Mouse (Mus musculus) embryonic facial prominence, embryonic 10.5 days (tissue): Measurements from ENCODE around the gene Rad50. TPM values are rescaled to one million over a fixed set of nuclear protein-coding genes. Genes with fewer than 3 reads are reported as not detected.
A peak's percentile ranks its signal among the peaks of the same experiment; 100 is the strongest.

ENCODE experiments used
- DNase-seq: peaks from one replicate; pipeline ENCODE4 v3.0.0-alpha.2; 2017; ENCODE audit warnings: low spot score
- H3K27ac ChIP-seq: fragments of 300-500 bp; sonication (generic); replicated peaks from 2 replicates; pipeline ENCODE4 v1.5.1; 2016; ENCODE audit warnings: mild to moderate bottlenecking
- H3K27me3 ChIP-seq: fragments of 300-500 bp; sonication (generic); replicated peaks from 2 replicates; pipeline ENCODE4 v1.6.1; 2016; ENCODE audit warnings: low read depth, mild to moderate bottlenecking; ENCODE audit not compliant: poor library complexity, severe bottlenecking
- H3K36me3 ChIP-seq: fragments of 300-500 bp; sonication (generic); replicated peaks from 2 replicates; pipeline ENCODE4 v1.6.1; 2016; ENCODE audit warnings: mild to moderate bottlenecking, moderate library complexity
- H3K4me1 ChIP-seq: fragments of 300-500 bp; sonication (generic); 2 replicates; pipeline ENCODE4 v1.6.1; 2016
- H3K4me3 ChIP-seq: fragments of 300-500 bp; sonication (generic); 2 replicates; pipeline ENCODE4 v1.5.1; 2016; ENCODE audit warnings: mild to moderate bottlenecking, moderate library complexity
- H3K9me3 ChIP-seq: fragments of 300-500 bp; sonication (generic); 2 replicates; pipeline ENCODE4 v1.6.1; 2016; ENCODE audit warnings: mild to moderate bottlenecking
- WGBS: fragments of 180-500 bp; shearing (Covaris S2); methylation state at CpG from one replicate; pipeline ENCODE4 v1.1.7; 2016; 5-methylcytosine and 5-hydroxymethylcytosine counted together
- polyA plus RNA-seq: library from polyadenylated mRNA; unstranded; fragments of >200 nt; fragmentation: Nextera tagmentation; extraction: Ambion mirVana; gene quantifications from 2 replicates; pipeline ENCODE4 v1.2.1, GENCODE M21; 2016

Rad50 gene
- polyA plus RNA-seq, 1 experiment from 2014 or later = 24.6 TPM

GRCm38 (mm10) chr11:53734970-53735681, 28.0 kb upstream of the Rad50 start:
- H3K9me3 ChIP-seq = no peaks in the 10 kb centered on the region
- H3K27me3 ChIP-seq = no peaks in the 10 kb centered on the region
- H3K27ac ChIP-seq = no peak overlapping the region
- 72% methylated on average over 18 of the region's 18 CpGs for WGBS
- H3K4me3 ChIP-seq = no peak overlapping the region
- no peak for DNase-seq
- no peaks in the 10 kb centered on the region for H3K36me3 ChIP-seq
- H3K4me1 ChIP-seq = no peaks in the 10 kb centered on the region

GRCm38 (mm10) chr11:53734431-53734830, 27.3 kb upstream of the Rad50 start:
- DNase-seq = no peak
- no peaks in the 10 kb centered on the region for H3K9me3 ChIP-seq
- H3K27ac ChIP-seq = no peak overlapping the region
- H3K4me1 ChIP-seq = no peaks in the 10 kb centered on the region
- H3K36me3 ChIP-seq = no peaks in the 10 kb centered on the region
- no peak overlapping the region for H3K4me3 ChIP-seq
- H3K27me3 ChIP-seq = no peaks in the 10 kb centered on the region
- 84% methylated on average over 2 of the region's 2 CpGs for WGBS

GRCm38 (mm10) chr11:53733824-53734223, 26.7 kb upstream of the Rad50 start:
- Histone ChIP-seq H3K27me3 (no peaks in the 10 kb centered on the region), H3K4me3 (no peak overlapping the region), H3K36me3 (no peaks in the 10 kb centered on the region), H3K27ac (no peak overlapping the region), H3K9me3 (no peaks in the 10 kb centered on the region), H3K4me1 (no peaks in the 10 kb centered on the region)
- no peak for DNase-seq
- WGBS = 88% methylated on average over 7 of the region's 7 CpGs

GRCm38 (mm10) chr11:53732244-53732643, 25.1 kb upstream of the Rad50 start:
- 93% methylated on average over 8 of the region's 8 CpGs for WGBS

GRCm38 (mm10) chr11:53731457-53731856, 24.3 kb upstream of the Rad50 start:
- Histone ChIP-seq H3K4me3 (no peak overlapping the region), H3K36me3 (no peaks in the 10 kb centered on the region), H3K27me3 (no peaks in the 10 kb centered on the region), H3K4me1 (no peaks in the 10 kb centered on the region), H3K9me3 (no peaks in the 10 kb centered on the region), H3K27ac (no peak overlapping the region)
- no peak for DNase-seq
- 94% methylated on average over 7 of the region's 7 CpGs for WGBS

More at GRCm38 (mm10) chr11:53732244-53732643, 25.1 kb upstream of the Rad50 start:
- no peaks in the 10 kb centered on the region for H3K9me3 ChIP-seq
- no peak for DNase-seq
- no peaks in the 10 kb centered on the region for H3K36me3 ChIP-seq
- H3K27me3 ChIP-seq = no peaks in the 10 kb centered on the region
- H3K27ac ChIP-seq = no peak overlapping the region
- H3K4me1 ChIP-seq = no peaks in the 10 kb centered on the region
- H3K4me3 ChIP-seq = no peak overlapping the region

DNA sequence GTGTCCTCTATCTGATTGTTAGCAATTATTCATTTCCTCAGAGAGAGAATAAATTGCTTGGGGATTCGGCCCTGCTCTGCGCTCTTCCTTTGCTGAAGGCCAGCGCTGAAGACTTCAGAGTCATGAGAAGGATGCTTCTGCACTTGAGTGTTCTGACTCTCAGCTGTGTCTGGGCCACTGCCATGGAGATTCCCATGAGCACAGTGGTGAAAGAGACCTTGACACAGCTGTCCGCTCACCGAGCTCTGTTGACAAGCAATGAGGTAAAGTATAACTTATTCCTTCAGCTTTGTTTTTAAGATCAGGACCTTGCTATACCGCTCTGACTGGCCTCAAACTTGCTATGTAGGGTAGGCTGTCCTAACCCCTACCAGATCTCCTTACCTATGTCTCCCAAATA, 13.6 kb upstream of the Rad50 start, which contains the start of gene Il5:
Gene Il5 (plus strand): TSS at position 80 of the 400 bp plus-strand sequence.
- no peaks in the 10 kb centered on the region for H3K27me3 ChIP-seq
- 85% methylated on average over 6 of the region's 6 CpGs for WGBS
- no peaks in the 10 kb centered on the region for H3K36me3 ChIP-seq
- no peaks in the 10 kb centered on the region for H3K9me3 ChIP-seq
- no peak within 1 kb of the TSS for H3K4me3 ChIP-seq
- no peaks in the 10 kb centered on the region for H3K4me1 ChIP-seq
- DNase-seq = no peak
- no peak within 1 kb of the TSS for H3K27ac ChIP-seq

DNA sequence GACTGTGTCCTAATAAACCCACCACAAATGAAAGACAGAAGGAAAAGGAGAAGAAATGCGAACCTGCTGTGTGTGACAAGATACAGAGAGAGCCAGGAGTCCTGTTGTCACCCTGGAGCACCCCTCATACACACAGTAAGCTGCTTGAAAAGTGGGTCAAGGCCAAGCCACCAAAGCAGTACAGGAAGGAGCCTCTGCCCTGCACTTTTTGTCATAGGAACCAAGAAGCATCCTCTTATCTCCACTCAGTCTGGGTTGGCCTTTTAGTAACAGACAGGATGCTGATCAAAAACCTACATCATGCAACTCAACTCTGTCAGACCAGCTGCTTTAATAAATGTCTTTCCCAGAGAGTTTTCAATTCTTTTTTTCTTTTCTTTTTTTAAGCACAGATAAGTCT, 12.6 kb upstream of the Rad50 start:
- Histone ChIP-seq H3K9me3 (no peaks in the 10 kb centered on the region), H3K4me3 (no peak overlapping the region), H3K27ac (no peak overlapping the region), H3K4me1 (no peaks in the 10 kb centered on the region), H3K36me3 (no peaks in the 10 kb centered on the region), H3K27me3 (no peaks in the 10 kb centered on the region)
- WGBS = 82% methylated on average over 1 of the region's 1 CpGs
- no peak for DNase-seq

DNA sequence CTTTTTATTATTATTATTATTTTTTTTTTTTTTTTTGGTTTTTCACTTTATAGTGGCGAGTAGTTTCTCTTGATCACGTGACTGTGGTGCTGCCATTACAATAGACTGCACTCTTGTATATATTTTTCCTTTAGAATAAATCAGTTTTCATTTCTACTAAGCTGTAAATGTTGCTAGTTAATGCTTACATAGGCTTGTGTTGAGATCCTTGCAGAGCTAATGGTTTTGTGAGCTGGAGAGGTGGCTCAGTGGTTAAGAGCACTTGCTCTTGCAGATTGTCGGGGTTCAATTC, 545 bp upstream of the Rad50 start:
- Histone ChIP-seq H3K27me3 (no peaks in the 10 kb centered on the region), H3K9me3 (no peaks in the 10 kb centered on the region), H3K4me1 (peaks cover 20% of the 10 kb centered on the region), H3K36me3 (peaks cover 7% of the 10 kb centered on the region), H3K27ac (no peak overlapping the region), H3K4me3 (peak overlapping the region; percentile 88)
- DNase-seq = no peak
- WGBS = 89% methylated on average over 3 of the region's 3 CpGs

DNA sequence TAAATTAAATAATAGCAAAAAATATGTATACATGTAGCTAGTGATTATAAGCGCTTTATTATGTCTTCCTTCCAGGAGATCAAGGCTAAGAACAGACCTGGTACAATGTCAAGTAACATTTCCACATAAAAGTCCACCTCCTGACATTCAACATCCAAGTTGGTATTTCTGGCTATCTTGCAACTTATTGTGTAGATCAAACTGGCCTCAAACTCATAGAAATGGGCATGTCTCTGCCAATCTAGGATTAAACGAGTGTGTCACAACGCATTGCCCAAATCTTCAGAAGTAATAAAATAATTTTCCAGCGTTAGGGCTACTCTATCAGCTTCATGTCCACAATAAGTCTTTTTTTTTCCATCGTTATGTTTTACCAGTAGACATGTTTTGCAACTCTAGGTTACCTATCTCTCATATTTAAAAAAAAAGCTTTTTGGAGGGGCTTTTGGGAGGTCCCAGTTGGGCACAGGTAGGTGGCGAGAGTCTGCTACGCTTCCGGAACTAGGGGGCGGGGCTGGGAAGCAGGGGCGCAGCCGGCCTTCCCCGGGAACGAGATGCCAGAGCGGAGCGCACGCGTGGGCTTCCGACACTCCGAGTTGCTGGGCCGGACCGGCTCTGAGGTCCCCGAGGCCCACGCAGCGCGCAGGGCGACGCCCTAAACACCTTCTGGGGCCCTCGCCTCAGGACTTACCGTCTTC, 734 bp downstream of the Rad50 start:
- Histone ChIP-seq H3K9me3 (no peaks in the 10 kb centered on the region), H3K27ac (peak overlapping the region; percentile 94), H3K36me3 (peaks cover 16% of the 10 kb centered on the region), H3K27me3 (no peaks in the 10 kb centered on the region), H3K4me1 (peaks cover 20% of the 10 kb centered on the region), H3K4me3 (peak overlapping the region; percentile 88)
- DNase-seq = peak; percentile 70
- WGBS = 9% methylated on average over 29 of the region's 29 CpGs

DNA sequence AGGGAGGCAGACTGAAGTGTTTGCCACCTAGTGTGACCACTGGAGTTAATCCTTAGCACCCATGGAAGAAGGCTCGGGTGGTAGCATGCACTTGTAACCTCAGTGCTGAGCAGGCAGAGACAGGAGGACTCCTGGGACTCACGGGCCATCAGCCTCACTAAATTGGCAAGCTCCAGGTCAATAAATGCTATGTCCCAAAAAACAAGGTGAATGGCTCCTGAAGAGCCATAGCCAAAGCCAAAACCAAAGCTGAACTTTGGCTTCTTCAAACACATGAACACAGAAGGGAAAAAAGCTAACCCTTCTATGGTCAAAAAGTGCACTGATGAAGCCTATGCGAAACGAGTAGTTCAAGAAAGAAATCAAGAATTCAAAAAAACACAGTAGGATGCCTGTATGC, 7.8 kb downstream of the Rad50 start:
- no peak overlapping the region for H3K27ac ChIP-seq
- 90% methylated on average over 4 of the region's 4 CpGs for WGBS
- peaks cover 80% of the 10 kb centered on the region for H3K36me3 ChIP-seq

GRCm38 (mm10) chr11:53698521-53698920, 8.6 kb downstream of the Rad50 start:
- WGBS = 87% methylated on average over 2 of the region's 2 CpGs
- Histone ChIP-seq H3K27ac (no peak overlapping the region), H3K4me1 (no peaks in the 10 kb centered on the region), H3K36me3 (peaks cover 84% of the 10 kb centered on the region), H3K27me3 (no peaks in the 10 kb centered on the region), H3K4me3 (no peak overlapping the region), H3K9me3 (no peaks in the 10 kb centered on the region)
- DNase-seq = no peak

More for the DNA sequence above, 7.8 kb downstream of the Rad50 start:
- no peaks in the 10 kb centered on the region for H3K27me3 ChIP-seq
- no peak for DNase-seq
- no peaks in the 10 kb centered on the region for H3K4me1 ChIP-seq
- H3K9me3 ChIP-seq = no peaks in the 10 kb centered on the region
- H3K4me3 ChIP-seq = no peak overlapping the region

DNA sequence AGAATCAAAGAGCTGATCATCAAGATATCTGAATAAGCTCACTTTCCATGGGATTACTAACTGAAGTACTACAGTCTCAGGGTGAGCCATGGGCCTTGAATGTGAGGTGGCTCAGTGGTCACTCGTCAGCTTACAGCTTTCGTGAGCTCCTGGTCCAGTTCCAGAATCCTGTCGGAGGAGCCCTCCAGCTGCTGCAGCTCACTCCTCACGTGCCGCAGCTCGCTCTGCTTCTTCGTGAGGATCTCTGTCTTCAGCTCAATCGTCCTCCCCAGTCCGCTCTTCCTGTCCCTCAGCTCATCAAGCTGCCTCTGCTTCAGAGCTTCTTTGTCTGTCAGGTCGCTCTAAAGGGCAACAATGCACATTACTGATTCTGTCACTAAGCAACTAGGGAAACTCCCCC, 15.1 kb downstream of the Rad50 start:
- Histone ChIP-seq H3K4me3 (no peak overlapping the region), H3K4me1 (no peaks in the 10 kb centered on the region), H3K27me3 (no peaks in the 10 kb centered on the region), H3K36me3 (peaks cover 71% of the 10 kb centered on the region), H3K9me3 (no peaks in the 10 kb centered on the region), H3K27ac (no peak overlapping the region)
- DNase-seq = no peak
- 63% methylated on average over 10 of the region's 10 CpGs for WGBS

- Histone ChIP-seq H3K27ac (no peak overlapping the region), H3K36me3 (peaks cover 83% of the 10 kb centered on the region), H3K4me1 (no peaks in the 10 kb centered on the region), H3K9me3 (no peaks in the 10 kb centered on the region), H3K27me3 (no peaks in the 10 kb centered on the region), H3K4me3 (no peak overlapping the region)
- 91% methylated on average over 9 of the region's 9 CpGs for WGBS
- no peak for DNase-seq
These were observed 24.1 kb downstream of the Rad50 start for GRCm38 (mm10) chr11:53682994-53683530.
